Mouse (Mus musculus) regulatory T cell (primary cell): ENCODE measurements around the gene Psmb7.

Source experiments
- in situ Hi-C: fragments of 300-600 bp; cut with MboI, MseI; formaldehyde crosslinking; loops from one replicate; pipeline ENCODE4 v1.15.1; 2025; ENCODE audit warnings: high pct_unique_total_duplicates

The Psmb7 gene

GRCm38 (mm10) chr2:38643625-38644427 lies at the start of gene Psmb7:
Gene Psmb7, minus strand, starts transcription at chr2:38644087.
- in situ Hi-C loops: loop anchor here (10.0 kb wide), 1 partner anchor 581 kb away; the partner anchor contains the start of gene Ppp6c

- in situ Hi-C loops: no loop called here
Measured at GRCm38 (mm10) chr2:38691542-38691941, 47.7 kb upstream of the Psmb7 start.

GRCm38 (mm10) chr2:38689881-38690280 lies 46.0 kb upstream of the Psmb7 start:
- in situ Hi-C loops: no loop called here

- in situ Hi-C loops: no loop called here
Measured at GRCm38 (mm10) chr2:38688791-38689520, 45.1 kb upstream of the Psmb7 start.

DNA sequence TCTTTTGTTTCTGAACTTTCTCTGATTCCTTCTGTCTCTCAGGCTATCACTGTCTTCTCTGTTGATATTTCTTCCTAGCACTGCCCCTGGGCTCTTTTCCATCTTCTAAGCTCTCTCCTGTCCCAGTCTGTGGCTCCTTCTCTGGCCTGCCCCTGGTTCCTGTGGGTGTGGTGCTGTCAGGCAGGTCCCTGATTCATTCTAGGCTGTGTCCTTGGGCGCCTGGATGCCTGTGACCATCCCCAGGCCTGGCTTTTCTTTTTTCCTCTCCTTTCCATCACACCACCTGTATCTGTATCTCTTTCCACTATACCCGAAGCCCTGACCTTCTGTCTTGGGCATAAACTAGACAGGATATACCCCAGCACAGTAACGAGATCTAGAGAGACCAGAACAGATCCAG lies 41.9 kb upstream of the Psmb7 start:
- in situ Hi-C loops: no loop called here

DNA sequence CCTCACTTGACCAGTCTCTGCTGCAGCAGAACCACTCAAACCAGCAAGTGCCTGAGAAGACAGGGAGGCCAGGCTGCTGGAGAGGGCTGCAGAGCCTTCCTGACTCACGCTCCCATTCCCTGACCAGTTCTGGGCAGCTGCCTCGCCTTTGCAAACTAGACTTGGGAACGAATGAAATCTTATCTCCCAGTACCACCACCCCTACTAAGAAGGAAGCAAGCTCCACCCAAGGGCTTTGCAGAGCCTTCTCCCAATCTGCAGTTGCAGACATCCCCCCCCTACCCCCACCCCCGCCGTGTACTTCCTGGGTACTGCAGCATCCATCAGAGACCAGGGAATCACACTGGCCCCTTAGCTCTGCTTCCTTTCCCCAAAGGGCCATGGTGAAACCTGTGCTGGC lies 39.2 kb upstream of the Psmb7 start:
- in situ Hi-C loops: no loop called here

DNA sequence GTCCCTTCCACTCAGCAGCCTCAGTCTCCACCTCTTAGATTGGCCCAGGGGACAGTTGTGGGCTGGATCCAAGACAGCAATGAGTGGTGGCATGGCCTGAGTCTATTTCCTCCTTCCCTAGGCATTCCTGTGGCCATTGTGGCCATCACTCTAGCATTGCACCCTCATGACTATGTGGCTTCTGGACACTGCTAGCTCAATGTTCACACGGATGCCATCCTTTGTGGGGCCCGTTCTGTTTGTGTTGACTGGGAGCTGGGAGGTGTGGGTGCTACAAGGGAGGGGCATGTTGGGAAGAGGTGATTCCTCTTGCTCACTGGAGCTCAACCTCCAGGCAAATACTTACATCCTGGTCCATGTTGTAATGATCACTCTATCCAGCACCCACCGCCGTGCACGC lies 38.3 kb upstream of the Psmb7 start:
- in situ Hi-C loops: no loop called here

DNA sequence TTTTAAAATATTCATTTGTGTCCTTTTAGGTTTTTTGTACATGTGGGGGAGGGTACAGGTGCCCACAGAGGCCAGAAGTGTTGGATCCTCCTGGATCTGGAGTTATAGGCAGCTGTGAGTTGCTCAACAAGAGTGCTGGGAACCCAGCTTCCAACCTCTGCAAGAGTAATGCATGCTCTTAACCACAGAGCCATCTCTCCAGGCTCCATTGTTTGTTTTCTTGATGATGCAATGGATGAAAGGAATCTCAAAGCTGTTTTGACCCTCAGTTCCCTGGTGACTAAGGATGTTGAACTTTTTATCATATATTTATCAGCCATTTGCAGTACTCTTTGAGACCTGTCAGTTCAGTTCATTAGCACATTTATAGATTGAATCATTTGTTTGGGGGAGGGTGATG lies 35.1 kb upstream of the Psmb7 start:
- in situ Hi-C loops: no loop called here

- in situ Hi-C loops: no loop called here
Measured at GRCm38 (mm10) chr2:38675366-38675969, 31.6 kb upstream of the Psmb7 start.

GRCm38 (mm10) chr2:38672496-38672895 lies 28.6 kb upstream of the Psmb7 start:
- in situ Hi-C loops: no loop called here

DNA sequence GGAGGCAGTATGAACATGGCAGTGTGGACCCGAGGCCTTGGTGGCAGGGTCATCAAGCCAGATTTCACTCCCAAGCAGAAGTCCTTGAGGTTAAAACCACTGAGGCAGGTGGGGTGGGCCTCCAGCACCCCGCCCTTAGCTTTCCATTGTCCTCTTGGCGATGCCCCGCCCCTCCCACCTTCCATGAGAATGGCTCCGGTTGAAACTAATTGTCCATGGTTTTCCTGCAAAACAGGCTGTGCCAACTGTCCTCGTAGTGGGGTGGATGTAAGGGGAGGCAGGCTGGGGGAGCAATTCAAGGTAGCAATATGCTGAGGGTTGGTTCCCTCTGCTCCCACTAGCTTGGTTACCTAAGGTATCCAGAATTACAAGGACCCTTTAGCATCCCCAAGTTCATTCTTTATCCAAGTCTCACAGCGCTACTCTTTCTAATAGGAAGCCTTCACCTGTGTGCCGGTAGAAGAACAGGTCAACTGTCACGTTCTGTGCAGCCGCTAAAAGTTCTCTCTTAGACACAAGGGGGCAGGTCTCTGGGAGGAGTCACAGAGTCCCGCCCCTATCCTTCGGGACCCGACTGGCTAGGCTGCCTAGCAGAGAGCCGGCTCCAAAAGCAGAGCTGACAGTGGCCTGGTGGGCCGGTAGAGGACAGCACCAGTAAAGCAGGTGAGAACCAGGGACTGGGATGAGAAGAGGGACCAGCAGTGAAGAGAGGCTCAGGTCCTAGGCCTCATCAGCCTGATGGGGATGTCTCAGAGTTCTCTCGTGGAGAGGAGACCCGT lies 25.1 kb upstream of the Psmb7 start:
- in situ Hi-C loops: no loop called here

DNA sequence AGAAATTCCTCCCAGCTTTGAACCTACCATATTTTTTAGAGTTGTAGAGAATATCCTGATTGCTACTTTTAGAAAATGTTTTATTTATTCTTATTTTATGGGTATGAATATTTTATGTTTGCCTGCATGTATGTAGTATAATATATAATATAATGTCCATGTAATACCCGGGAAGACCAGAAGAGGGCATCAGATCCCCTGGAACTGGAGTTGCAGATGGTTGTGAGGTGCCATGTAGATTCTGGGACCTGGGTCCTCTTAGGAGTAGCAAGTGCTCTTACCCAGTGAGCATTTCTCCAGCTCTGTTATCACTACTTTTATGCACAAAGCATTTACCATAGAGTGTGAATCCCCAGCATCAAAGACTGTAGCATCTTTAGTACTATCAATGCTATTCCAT lies 17.5 kb upstream of the Psmb7 start:
- in situ Hi-C loops: no loop called here

DNA sequence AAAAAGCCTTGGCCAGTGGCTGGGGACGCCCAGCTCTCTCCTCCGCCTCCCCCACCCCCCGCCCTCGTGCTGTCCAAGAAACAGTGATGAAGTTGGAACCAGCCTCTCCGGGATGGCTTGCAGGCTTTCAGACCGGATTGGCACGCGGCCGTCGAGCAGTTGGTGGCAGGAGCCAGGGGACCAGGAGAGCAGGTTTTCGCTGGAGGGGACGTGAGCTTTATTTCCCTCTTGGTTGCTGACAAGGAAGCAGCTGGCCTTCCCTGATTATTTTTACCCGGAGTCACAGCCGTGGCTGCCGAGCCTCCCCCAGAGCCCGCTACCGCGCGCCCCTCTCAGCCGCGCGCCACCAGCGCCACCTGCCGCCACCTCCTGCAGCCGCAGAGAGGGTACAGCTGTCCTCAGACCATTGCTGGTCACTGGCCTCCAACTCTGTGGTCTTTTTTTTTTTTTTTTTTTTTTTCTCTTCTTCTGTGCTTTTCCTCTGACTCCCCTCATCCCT lies 14.5 kb upstream of the Psmb7 start:
- in situ Hi-C loops: no loop called here

DNA sequence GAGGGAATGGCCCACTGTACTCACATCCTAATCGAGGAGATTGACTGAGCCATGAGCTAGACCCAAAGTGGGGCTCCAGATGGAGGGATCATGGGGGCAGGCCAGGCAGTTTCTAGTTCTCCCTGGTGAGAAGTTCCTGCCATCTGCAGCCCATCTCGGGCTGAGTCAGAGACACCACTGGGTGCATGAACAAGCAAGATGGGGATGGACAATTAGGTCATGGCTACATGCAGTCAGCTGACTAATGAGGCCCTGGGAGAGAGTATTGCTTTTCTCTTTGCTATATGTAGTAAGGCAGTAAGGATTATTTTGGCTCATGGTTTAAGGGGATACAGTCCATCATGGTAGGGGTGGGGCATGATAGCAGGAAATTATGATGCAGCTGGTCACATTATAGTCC lies 9.8 kb upstream of the Psmb7 start:
- in situ Hi-C loops: no loop called here

GRCm38 (mm10) chr2:38653293-38653619 lies 9.4 kb upstream of the Psmb7 start:
- in situ Hi-C loops: no loop called here

- in situ Hi-C loops: no loop called here
Measured at GRCm38 (mm10) chr2:38652565-38653292, 8.8 kb upstream of the Psmb7 start.

DNA sequence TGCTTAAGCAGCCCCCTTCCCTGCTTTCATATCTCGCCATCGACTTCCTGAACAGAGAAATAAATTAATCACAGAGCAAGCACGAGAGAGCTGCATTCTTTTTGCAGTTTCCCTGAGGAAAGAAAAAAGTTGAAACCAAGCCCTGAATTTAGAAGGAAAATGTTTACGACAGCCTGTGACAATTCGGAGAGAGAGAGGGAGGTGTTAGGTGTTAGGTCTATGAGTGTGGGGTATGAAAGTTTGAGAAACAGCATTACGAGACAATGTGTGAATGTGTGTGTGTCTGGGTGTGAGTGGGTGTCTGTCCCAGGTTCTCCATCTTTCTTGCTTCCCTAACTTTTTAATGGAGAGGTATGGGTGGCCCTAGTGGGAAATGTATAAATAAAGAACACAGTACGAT lies 8.2 kb upstream of the Psmb7 start:
- in situ Hi-C loops: no loop called here

DNA sequence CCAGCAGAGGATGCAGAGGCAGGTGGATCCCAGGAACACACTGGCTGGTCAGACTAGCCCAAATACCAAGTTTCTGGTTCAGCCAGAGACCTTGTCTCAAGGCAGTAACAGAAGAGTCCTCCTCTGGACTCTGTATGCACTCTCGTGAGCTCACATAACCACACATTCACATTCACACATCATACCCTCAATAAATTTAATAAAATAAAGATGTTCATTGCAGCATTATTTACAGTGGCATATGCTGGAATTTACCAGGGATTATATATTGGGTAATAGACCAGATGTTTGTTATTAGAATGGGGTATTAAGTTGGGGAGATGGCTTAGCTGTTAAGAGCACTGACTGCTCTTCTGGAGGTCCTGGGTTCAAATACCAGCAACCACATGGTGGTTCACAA lies 6.5 kb upstream of the Psmb7 start:
- in situ Hi-C loops: no loop called here

DNA sequence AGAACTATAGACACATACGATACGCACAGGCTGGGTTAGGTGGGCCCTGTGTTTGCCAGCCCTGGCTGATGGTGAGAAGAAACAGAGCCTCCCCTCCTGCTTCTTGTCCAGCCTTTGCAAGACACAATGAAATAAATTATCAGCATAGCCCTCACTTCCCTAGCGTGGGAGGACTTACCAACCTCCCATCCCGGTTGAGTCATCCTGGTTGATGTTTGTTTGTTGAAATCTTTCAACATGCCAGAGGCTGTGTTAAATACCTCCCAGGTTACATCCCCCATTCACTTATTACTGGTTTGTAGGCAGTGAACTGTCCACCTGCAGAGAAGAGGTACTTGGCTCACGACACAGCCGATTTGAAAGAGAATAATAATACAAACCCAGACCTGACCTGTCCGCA lies 3.8 kb upstream of the Psmb7 start:
- in situ Hi-C loops: loop anchor here (10.0 kb wide), 1 partner anchor 577 kb away; the partner anchor contains the start of gene Ppp6c

DNA sequence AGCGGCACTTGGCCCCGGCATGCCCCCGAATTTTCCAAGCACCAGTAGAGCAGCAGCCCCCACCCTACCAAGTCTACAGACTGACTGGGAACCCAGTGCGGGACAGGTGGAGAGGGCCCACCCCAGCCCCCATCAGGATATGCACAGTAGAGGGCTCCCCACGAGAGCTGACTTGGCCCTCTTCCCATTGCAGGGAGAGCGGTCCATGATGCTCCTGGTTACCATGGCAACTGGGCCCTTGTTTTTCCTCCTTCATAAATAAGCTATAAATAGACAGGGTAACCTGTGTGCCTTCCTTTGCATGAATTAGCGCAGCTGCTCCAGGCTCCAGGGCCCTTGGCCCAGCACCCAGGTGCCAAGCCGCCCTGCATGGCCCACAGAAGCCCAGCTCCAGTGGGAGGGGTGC lies 3.3 kb upstream of the Psmb7 start:
- in situ Hi-C loops: loop anchor here (10.0 kb wide), 1 partner anchor 578 kb away; the partner anchor contains the start of gene Ppp6c

DNA sequence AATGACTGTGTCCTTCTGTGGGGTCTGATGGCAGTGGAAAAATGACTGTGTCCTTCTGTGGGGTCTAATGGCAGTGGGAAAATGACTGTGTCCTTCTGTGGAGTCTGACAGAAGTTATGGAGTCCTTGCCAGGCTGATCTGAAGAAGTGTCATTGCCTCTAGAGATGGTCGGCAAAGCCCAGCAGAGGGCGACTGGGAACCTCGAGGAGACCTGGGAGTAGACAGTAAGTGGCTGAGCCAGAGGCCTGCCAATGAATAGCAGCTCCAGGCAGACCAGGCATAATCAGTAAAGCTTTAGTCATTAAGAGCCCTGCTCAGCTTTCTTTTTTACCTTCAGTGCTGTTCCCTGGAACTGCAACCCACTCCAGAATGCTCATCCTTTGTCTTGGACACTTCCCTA lies 2.0 kb upstream of the Psmb7 start:
- in situ Hi-C loops: loop anchor here (10.0 kb wide), 1 partner anchor 579 kb away; the partner anchor contains the start of gene Ppp6c
